Mouse (Mus musculus): ENCODE measurements at regions not wholly inside any gene's neighbourhood (a gene's known extent, or its start where the extent isn't known, plus 50 kb on each side); places are given as distances from the start of the nearest gene placed in this dataset.

GRCm38 (mm10) chr4:142701606-142702005, 462.4 kb upstream of the Kazn start:
- TF ChIP-seq CTCF (IDR thresholded peaks at IDR 0.05; ENCODE audit: low read depth, low read length): no peak
- TF ChIP-seq POLR2A (IDR thresholded peaks at IDR 0.05; ENCODE audit: borderline replicate concordance, low read depth, low read length): no peak
- H3K4me3 ChIP-seq (ENCODE audit: insufficient read depth, low read length): no peak overlapping the region
- no peaks in the 10 kb centered on the region for H3K4me1 ChIP-seq (ENCODE audit: control insufficient read depth, insufficient read depth, low read length)
- H3K27ac ChIP-seq (ENCODE audit: insufficient read depth, low read depth, low read length): no peak overlapping the region

GRCm38 (mm10) chr4:142694926-142695325, 455.7 kb upstream of the Kazn start:
- TF ChIP-seq POLR2A (IDR thresholded peaks at IDR 0.05; ENCODE audit: borderline replicate concordance, low read depth, low read length) (no peak), CTCF (IDR thresholded peaks at IDR 0.05; ENCODE audit: low read depth, low read length) (no peak)
- Histone ChIP-seq H3K4me1 (ENCODE audit: control insufficient read depth, insufficient read depth, low read length) (no peaks in the 10 kb centered on the region), H3K27ac (ENCODE audit: insufficient read depth, low read depth, low read length) (no peak overlapping the region), H3K4me3 (ENCODE audit: insufficient read depth, low read length) (no peak overlapping the region)

GRCm38 (mm10) chr4:142688241-142688640, 449.0 kb upstream of the Kazn start:
- no peak overlapping the region for H3K27ac ChIP-seq (ENCODE audit: insufficient read depth, low read depth, low read length)
- no peak overlapping the region for H3K4me3 ChIP-seq (ENCODE audit: insufficient read depth, low read length)
- TF ChIP-seq CTCF (IDR thresholded peaks at IDR 0.05; ENCODE audit: low read depth, low read length) (no peak), POLR2A (IDR thresholded peaks at IDR 0.05; ENCODE audit: borderline replicate concordance, low read depth, low read length) (no peak)
- no peaks in the 10 kb centered on the region for H3K4me1 ChIP-seq (ENCODE audit: control insufficient read depth, insufficient read depth, low read length)

GRCm38 (mm10) chr4:142677426-142677825, 438.2 kb upstream of the Kazn start:
- Histone ChIP-seq H3K4me1 (ENCODE audit: control insufficient read depth, insufficient read depth, low read length) (no peaks in the 10 kb centered on the region), H3K27ac (ENCODE audit: insufficient read depth, low read depth, low read length) (no peak overlapping the region), H3K4me3 (ENCODE audit: insufficient read depth, low read length) (no peak overlapping the region)
- no peak for TF ChIP-seq POLR2A (IDR thresholded peaks at IDR 0.05; ENCODE audit: borderline replicate concordance, low read depth, low read length)
- no peak for TF ChIP-seq CTCF (IDR thresholded peaks at IDR 0.05; ENCODE audit: low read depth, low read length)

- no peak overlapping the region for H3K27ac ChIP-seq (ENCODE audit: insufficient read depth, low read depth, low read length)
- TF ChIP-seq POLR2A (IDR thresholded peaks at IDR 0.05; ENCODE audit: borderline replicate concordance, low read depth, low read length) (no peak), CTCF (IDR thresholded peaks at IDR 0.05; ENCODE audit: low read depth, low read length) (no peak)
- H3K4me1 ChIP-seq (ENCODE audit: control insufficient read depth, insufficient read depth, low read length): no peaks in the 10 kb centered on the region
- H3K4me3 ChIP-seq (ENCODE audit: insufficient read depth, low read length): no peak overlapping the region
These were observed 435.7 kb upstream of the Kazn start for GRCm38 (mm10) chr4:142674641-142675465.

- H3K27ac ChIP-seq (ENCODE audit: insufficient read depth, low read depth, low read length): no peak overlapping the region
- H3K4me1 ChIP-seq (ENCODE audit: control insufficient read depth, insufficient read depth, low read length): no peaks in the 10 kb centered on the region
- H3K4me3 ChIP-seq (ENCODE audit: insufficient read depth, low read length): no peak overlapping the region
- TF ChIP-seq POLR2A (IDR thresholded peaks at IDR 0.05; ENCODE audit: borderline replicate concordance, low read depth, low read length) (no peak), CTCF (IDR thresholded peaks at IDR 0.05; ENCODE audit: low read depth, low read length) (no peak)
These were observed 432.8 kb upstream of the Kazn start for GRCm38 (mm10) chr4:142671872-142672458.

- no peak overlapping the region for H3K4me3 ChIP-seq (ENCODE audit: insufficient read depth, low read length)
- H3K4me1 ChIP-seq (ENCODE audit: control insufficient read depth, insufficient read depth, low read length): no peaks in the 10 kb centered on the region
- H3K27ac ChIP-seq (ENCODE audit: insufficient read depth, low read depth, low read length): no peak overlapping the region
- no peak for TF ChIP-seq CTCF (IDR thresholded peaks at IDR 0.05; ENCODE audit: low read depth, low read length)
- TF ChIP-seq POLR2A (IDR thresholded peaks at IDR 0.05; ENCODE audit: borderline replicate concordance, low read depth, low read length): no peak
These were observed 425.6 kb upstream of the Kazn start for GRCm38 (mm10) chr4:142664781-142665180.

- no peak for TF ChIP-seq POLR2A (IDR thresholded peaks at IDR 0.05; ENCODE audit: borderline replicate concordance, low read depth, low read length)
- no peak for TF ChIP-seq CTCF (IDR thresholded peaks at IDR 0.05; ENCODE audit: low read depth, low read length)
- H3K4me3 ChIP-seq (ENCODE audit: insufficient read depth, low read length): no peak overlapping the region
- H3K4me1 ChIP-seq (ENCODE audit: control insufficient read depth, insufficient read depth, low read length): no peaks in the 10 kb centered on the region
- no peak overlapping the region for H3K27ac ChIP-seq (ENCODE audit: insufficient read depth, low read depth, low read length)
These were observed 419.0 kb upstream of the Kazn start for GRCm38 (mm10) chr4:142658156-142658555.

- Histone ChIP-seq H3K4me1 (ENCODE audit: control insufficient read depth, insufficient read depth, low read length) (no peaks in the 10 kb centered on the region), H3K27ac (ENCODE audit: insufficient read depth, low read depth, low read length) (no peak overlapping the region), H3K4me3 (ENCODE audit: insufficient read depth, low read length) (no peak overlapping the region)
- TF ChIP-seq CTCF (IDR thresholded peaks at IDR 0.05; ENCODE audit: low read depth, low read length) (no peak), POLR2A (IDR thresholded peaks at IDR 0.05; ENCODE audit: borderline replicate concordance, low read depth, low read length) (no peak)
These were observed 401.9 kb upstream of the Kazn start for GRCm38 (mm10) chr4:142641069-142641468.

- H3K4me3 ChIP-seq (ENCODE audit: insufficient read depth, low read length): no peak overlapping the region
- no peaks in the 10 kb centered on the region for H3K4me1 ChIP-seq (ENCODE audit: control insufficient read depth, insufficient read depth, low read length)
- H3K27ac ChIP-seq (ENCODE audit: insufficient read depth, low read depth, low read length): no peak overlapping the region
- no peak for TF ChIP-seq POLR2A (IDR thresholded peaks at IDR 0.05; ENCODE audit: borderline replicate concordance, low read depth, low read length)
- no peak for TF ChIP-seq CTCF (IDR thresholded peaks at IDR 0.05; ENCODE audit: low read depth, low read length)
These were observed 400.1 kb upstream of the Kazn start for GRCm38 (mm10) chr4:142639340-142639733.
